Mouse (Mus musculus) liver, embryonic 12.5 days (tissue): ENCODE results near the gene Cxxc4. TPM values are rescaled to one million over a fixed set of nuclear protein-coding genes. Genes with fewer than 3 reads are reported as not detected.
"Not testable (repeated sequence)": the region's sequence is repeated elsewhere in the genome, so short reads cannot be mapped to it uniquely, and the experiment has no call there.

ENCODE experiments used
- ATAC-seq: fragments of 200-750 bp; cut with Nextera tagmentation; 2 replicates; pipeline ENCODE4 v1.8.0; 2017; ENCODE audit warnings: moderate number of reproducible peaks, mild to moderate bottlenecking, moderate library complexity
- H3K27ac ChIP-seq: fragments of 300-500 bp; sonication (generic); 2 replicates; pipeline ENCODE4 v1.5.1; 2016; ENCODE audit warnings: mild to moderate bottlenecking
- H3K27me3 ChIP-seq: fragments of 300-500 bp; sonication (generic); replicated peaks from 2 replicates; pipeline ENCODE4 v1.6.1; 2016; ENCODE audit warnings: mild to moderate bottlenecking, moderate library complexity
- H3K36me3 ChIP-seq: fragments of 300-500 bp; sonication (generic); 2 replicates; pipeline ENCODE4 v1.6.1; 2016; ENCODE audit warnings: mild to moderate bottlenecking, moderate library complexity
- H3K4me1 ChIP-seq: fragments of 300-500 bp; sonication (generic); 2 replicates; pipeline ENCODE4 v1.6.1; 2016
- H3K4me2 ChIP-seq: fragments of 300-500 bp; sonication (generic); 2 replicates; pipeline ENCODE4 v1.6.1; 2016; ENCODE audit warnings: mild to moderate bottlenecking, moderate library complexity
- H3K4me3 ChIP-seq: fragments of 300-500 bp; sonication (generic); 2 replicates; pipeline ENCODE4 v1.5.1; 2016; ENCODE audit warnings: mild to moderate bottlenecking, moderate library complexity
- H3K9ac ChIP-seq: fragments of 300-500 bp; sonication (generic); 2 replicates; pipeline ENCODE4 v1.6.1; 2016; ENCODE audit warnings: mild to moderate bottlenecking, moderate library complexity
- H3K9me3 ChIP-seq: fragments of 300-500 bp; sonication (generic); replicated peaks from 2 replicates; pipeline ENCODE4 v1.6.1; 2016; ENCODE audit warnings: mild to moderate bottlenecking, moderate library complexity
- WGBS: fragments of 180-500 bp; shearing (Covaris S2); methylation state at CpG from one replicate; pipeline ENCODE4 v1.1.7; 2016; ENCODE audit not compliant: insufficient replicate concordance; 5-methylcytosine and 5-hydroxymethylcytosine counted together
- polyA plus RNA-seq: library from polyadenylated mRNA; unstranded; fragments of >200 nt; fragmentation: Nextera tagmentation; extraction: Ambion mirVana; gene quantifications from 2 replicates; pipeline ENCODE4 v1.2.1, GENCODE M21; 2016

Gene Cxxc4
- 0.72 and 0.73 TPM in 2 replicates for polyA plus RNA-seq

DNA sequence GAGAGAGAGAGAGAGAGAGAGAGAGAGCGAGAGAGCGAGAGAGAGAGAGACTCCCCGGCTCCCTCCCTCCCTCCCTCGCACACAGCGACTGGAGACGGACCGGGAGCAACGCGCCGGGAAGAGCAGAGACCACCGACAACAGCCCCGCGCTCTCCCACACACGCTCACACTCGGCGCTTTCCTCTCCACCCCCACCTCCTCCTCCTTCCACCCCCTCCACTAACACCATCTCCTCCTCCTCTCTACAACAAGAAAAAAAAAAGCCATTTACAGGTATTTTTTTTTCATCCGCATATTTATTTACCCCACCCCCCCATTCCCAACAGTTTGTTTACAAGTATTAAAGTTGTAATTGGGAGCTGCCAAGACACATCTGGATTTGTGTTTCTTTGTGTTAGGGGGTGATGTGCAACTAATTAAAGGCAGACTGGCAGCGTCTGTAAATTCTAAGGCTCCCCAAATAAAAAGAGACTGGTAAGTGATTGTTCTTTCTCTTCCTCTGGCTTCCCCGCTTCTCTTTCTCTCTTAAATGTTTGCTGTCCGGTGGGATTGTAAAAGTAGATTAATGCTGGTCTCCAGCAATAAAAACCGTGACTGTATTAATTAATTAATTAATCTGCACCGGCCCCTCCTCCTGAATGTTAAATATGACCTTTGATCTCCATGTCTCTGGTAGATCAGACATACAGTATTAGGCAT is at the start of gene Cxxc4:
Gene Cxxc4 (plus strand): TSS at position 71 of the 699 bp plus-strand sequence.
- Histone ChIP-seq H3K4me1 (peaks cover 11% of the 10 kb centered on the region; the same call in 1 of the 2 replicates), H3K36me3 (no peaks in the 10 kb centered on the region), H3K4me2 (peak within 1 kb of the TSS; percentile 68), H3K9me3 (no peaks in the 10 kb centered on the region), H3K27ac (no peak within 1 kb of the TSS), H3K4me3 (peak within 1 kb of the TSS; percentile 50), H3K27me3 (peaks cover 57% of the 10 kb centered on the region), H3K9ac (peak within 1 kb of the TSS; percentile 48; the same call in 1 of the 2 replicates)
- ATAC-seq, result no peak; the same call in 1 of the 2 replicates
- 5% methylated on average over 6 of the region's 22 CpGs for WGBS

DNA sequence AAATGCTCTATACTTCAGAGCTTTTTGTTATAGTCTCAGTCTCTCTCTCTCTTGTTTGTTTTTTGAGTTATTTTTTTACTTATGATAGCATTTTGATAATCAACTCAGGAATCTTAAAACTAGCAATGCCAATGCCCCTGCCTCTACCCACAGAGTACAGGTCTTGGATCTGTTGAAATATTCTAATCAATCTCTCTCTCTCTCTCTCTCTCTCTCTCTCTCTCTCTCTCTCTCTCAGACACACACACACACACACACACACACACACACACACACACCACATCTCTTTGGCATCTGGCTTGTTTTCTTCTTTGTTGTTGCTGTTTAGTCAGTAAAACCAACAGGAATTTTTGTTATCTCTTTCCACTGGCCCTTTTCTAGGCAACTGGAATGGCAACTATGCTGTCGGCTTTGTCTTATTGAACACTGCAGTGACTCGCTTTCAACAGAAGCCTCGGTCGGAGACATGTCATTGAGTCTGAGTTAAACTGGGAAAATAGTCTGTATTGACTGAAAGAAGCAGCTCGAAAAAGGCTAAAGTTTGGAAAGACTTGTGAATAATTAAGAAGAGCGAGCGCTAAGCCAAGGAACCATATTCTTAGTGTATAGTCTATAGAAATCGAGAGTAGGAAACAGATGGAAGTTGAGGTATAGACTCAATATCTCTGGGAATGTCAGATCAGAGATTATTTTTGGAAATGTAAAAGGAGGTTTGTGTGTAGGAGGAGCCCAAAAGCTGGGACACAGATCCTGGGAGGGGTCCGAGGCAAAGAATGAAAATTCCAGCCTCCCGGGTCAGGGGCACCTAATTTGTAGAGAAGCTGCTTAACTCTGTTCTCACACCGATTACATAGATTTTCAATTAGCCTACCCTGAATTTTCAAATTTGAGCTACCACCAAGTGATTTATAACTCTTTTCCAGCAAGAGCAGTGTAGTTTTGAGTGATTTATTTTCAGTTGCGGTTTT is 47.0 kb upstream of the Cxxc4 start:
- ATAC-seq, result no peak
- no peaks in the 10 kb centered on the region for H3K36me3 ChIP-seq
- 61% methylated on average over 12 of the region's 12 CpGs for WGBS
- no peak overlapping the region for H3K4me3 ChIP-seq
- H3K9ac ChIP-seq, result no peak overlapping the region
- H3K4me1 ChIP-seq, result no peaks in the 10 kb centered on the region
- H3K27me3 ChIP-seq, result no peaks in the 10 kb centered on the region
- no peak overlapping the region for H3K4me2 ChIP-seq
- no peak overlapping the region for H3K27ac ChIP-seq
- no peaks in the 10 kb centered on the region for H3K9me3 ChIP-seq

DNA sequence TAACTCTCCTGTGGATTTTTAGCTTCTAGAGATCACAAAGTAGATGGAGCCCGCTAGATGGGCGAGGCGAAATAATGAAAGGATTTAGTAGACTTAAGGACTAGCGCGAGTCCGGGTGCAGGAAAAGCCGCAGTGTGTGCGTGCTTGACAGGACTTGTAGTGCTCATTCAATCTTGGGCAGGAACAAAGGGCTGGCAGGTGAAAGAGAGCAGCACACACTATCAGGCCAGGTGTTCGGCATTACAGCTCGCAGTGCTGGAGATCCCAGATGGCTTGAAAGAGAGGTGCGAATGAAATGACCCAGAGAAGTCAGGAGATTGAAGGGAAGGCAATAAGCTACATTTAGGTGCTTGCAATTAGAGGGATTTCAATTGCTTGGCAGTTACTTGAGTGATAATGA is 46.2 kb upstream of the Cxxc4 start:
- no peak overlapping the region for H3K4me3 ChIP-seq
- no peak for ATAC-seq
- H3K4me1 ChIP-seq, result no peaks in the 10 kb centered on the region
- H3K4me2 ChIP-seq, result peak overlapping the region; percentile 32
- no peak overlapping the region for H3K9ac ChIP-seq
- no peaks in the 10 kb centered on the region for H3K9me3 ChIP-seq
- no peaks in the 10 kb centered on the region for H3K36me3 ChIP-seq
- no peaks in the 10 kb centered on the region for H3K27me3 ChIP-seq
- H3K27ac ChIP-seq, result no peak overlapping the region
- WGBS, result 62% methylated on average over 11 of the region's 11 CpGs

DNA sequence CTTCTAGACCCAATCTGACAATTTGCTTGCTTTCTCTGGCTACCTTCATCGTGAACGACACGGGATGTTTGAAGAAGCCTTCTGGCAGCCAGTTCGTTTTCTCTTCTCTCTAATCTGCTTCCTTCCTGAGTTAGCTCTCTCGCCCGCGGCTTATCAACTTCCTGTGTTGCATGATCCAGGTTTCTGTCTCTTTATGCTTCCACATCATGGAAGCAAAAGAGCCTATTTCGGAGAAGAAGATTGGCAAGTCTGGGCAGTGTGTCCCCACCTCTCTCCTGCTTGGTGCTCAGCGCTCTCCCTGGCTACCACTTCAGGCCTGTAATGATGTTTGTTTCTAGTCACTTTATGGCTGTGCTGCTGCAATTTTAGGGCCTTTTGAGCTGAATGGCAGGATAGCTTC is 36.4 kb upstream of the Cxxc4 start:
- H3K4me1 ChIP-seq, result no peaks in the 10 kb centered on the region
- H3K9me3 ChIP-seq, result no peaks in the 10 kb centered on the region
- ATAC-seq, result no peak
- H3K27me3 ChIP-seq, result no peaks in the 10 kb centered on the region
- H3K9ac ChIP-seq, result no peak overlapping the region
- H3K4me3 ChIP-seq, result no peak overlapping the region
- 0 out of 2 replicates have a peak overlapping the region, but pooled peaks have one; percentile 16 for H3K4me2 ChIP-seq
- H3K36me3 ChIP-seq, result no peaks in the 10 kb centered on the region
- 6% methylated on average over 9 of the region's 9 CpGs for WGBS
- no peak overlapping the region for H3K27ac ChIP-seq

DNA sequence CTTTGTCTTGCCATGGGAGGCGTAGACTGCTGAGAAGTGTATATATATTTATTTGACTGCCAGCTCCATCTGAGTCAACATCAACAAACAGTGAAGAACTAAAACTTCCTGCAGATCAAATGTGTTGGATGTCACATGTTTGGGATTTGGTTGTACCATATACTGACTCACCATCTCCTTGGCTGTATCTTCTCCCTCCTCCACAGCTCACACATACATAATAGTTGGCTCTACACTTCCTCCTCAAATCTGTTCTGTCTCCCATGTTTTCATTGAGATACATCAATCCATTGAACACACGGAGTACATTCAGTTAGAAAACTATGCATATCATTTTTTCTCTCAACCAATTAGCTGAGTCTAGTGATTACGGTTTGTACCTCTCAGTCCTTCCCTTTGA is 29.7 kb upstream of the Cxxc4 start:
- no peak overlapping the region for H3K4me2 ChIP-seq
- no peaks in the 10 kb centered on the region for H3K27me3 ChIP-seq
- no peaks in the 10 kb centered on the region for H3K9me3 ChIP-seq
- no peak overlapping the region for H3K9ac ChIP-seq
- H3K36me3 ChIP-seq, result no peaks in the 10 kb centered on the region
- no peak overlapping the region for H3K4me3 ChIP-seq
- ATAC-seq, result no peak
- WGBS, result 68% methylated on average over 3 of the region's 3 CpGs
- no peak overlapping the region for H3K27ac ChIP-seq
- H3K4me1 ChIP-seq, result no peaks in the 10 kb centered on the region

DNA sequence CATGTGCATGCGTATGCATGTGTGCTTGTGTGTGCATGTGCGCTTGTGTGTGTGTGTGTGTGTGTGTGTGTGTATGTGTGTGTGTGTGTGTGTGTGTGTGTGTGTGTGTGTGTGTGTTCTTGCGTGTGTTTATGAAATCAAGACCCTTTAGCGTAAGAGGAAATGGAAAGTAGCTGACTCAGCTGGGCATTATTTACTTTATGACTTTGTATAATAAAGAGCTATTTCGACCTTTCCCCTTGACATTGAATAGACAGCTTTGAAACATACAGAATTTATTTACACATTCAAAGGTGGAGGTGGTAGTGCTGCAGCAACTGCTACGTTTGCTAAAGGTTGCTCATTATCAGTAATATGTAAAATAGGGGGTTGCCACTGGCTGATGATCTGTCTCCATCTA is 25.3 kb upstream of the Cxxc4 start:
- H3K36me3 ChIP-seq, result no peaks in the 10 kb centered on the region
- H3K4me2 ChIP-seq, result no peak overlapping the region
- ATAC-seq, result no peak
- H3K4me3 ChIP-seq, result no peak overlapping the region
- H3K9ac ChIP-seq, result no peak overlapping the region
- H3K27me3 ChIP-seq, result no peaks in the 10 kb centered on the region
- 62% methylated on average over 6 of the region's 6 CpGs for WGBS
- no peaks in the 10 kb centered on the region for H3K4me1 ChIP-seq
- no peak overlapping the region for H3K27ac ChIP-seq
- H3K9me3 ChIP-seq, result no peaks in the 10 kb centered on the region

DNA sequence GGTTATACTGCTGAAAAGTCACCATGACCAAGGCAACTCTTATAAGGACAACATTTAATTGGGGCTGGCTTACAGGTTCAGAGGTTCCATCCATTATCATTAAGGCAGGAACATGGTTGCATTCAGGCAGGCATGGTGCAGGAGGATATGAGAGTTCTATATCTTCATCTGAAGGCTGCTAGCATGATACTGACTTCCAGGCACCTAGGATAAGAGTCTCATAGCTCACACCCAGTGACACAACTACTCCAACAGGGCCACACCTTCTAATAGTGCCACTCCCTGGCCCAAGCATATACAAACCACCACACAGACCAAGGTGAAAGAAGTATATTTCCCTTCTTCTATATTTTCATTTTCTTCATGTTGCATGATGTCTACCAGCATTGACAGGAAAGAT is 16.4 kb upstream of the Cxxc4 start:
- H3K36me3 ChIP-seq, H3K27me3 ChIP-seq, H3K9ac ChIP-seq, H3K9me3 ChIP-seq, H3K4me3 ChIP-seq, H3K4me2 ChIP-seq, H3K27ac ChIP-seq, H3K4me1 ChIP-seq: not testable (repeated sequence)
- peak; percentile 59; the same call in 1 of the 2 replicates for ATAC-seq

DNA sequence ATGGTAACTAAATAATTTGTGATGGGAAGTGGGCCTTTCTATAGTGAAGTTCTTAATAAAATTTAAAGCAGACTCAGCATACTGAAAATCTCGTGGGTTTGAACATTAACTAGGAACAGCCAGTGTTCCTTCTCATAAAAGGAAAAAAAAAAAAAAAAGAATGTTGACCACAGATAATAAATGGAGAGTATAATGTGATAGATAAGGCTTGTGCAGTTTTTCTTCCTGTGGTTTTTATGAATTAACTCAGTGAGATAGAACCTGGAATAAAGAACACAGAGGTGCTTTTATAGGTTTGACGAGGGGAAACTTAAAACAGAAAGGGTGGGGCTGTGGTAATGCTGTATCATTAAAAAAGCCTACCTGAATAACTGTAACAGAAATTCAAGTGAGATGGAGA is 15.3 kb upstream of the Cxxc4 start:
- no peak for ATAC-seq
- H3K4me2 ChIP-seq, result no peak overlapping the region
- H3K36me3 ChIP-seq, result no peaks in the 10 kb centered on the region
- no peak overlapping the region for H3K9ac ChIP-seq
- H3K9me3 ChIP-seq, result no peaks in the 10 kb centered on the region
- H3K4me3 ChIP-seq, result no peak overlapping the region
- H3K27me3 ChIP-seq, result no peaks in the 10 kb centered on the region
- H3K27ac ChIP-seq, result no peak overlapping the region
- WGBS, result 20% methylated on average over 2 of the region's 2 CpGs
- H3K4me1 ChIP-seq, result no peaks in the 10 kb centered on the region

DNA sequence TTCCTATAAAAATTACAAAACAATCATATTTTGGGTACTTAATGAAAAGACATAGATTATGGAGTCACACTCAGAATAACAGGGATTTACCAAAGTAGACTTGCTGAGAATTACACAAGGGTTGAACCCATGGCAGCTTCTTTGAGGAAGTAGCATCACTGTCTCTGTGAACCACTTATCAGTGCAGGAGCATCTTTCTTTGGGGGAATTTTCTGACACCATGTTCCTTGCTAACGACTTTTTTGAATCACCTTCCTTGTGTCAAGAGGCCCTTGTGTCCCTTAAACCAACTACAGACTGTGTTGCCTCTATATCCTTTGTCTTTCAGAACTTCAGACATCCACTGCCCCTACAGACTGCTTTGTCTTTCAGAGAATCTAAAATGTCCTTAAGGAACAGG is 13.7 kb upstream of the Cxxc4 start:
- ATAC-seq, result no peak
- no peaks in the 10 kb centered on the region for H3K4me1 ChIP-seq
- no peaks in the 10 kb centered on the region for H3K36me3 ChIP-seq
- no peak overlapping the region for H3K9ac ChIP-seq
- H3K27me3 ChIP-seq, result no peaks in the 10 kb centered on the region
- H3K4me2 ChIP-seq, result no peak overlapping the region
- no peak overlapping the region for H3K4me3 ChIP-seq
- 17% methylated on average over 1 of the region's 1 CpGs for WGBS
- no peak overlapping the region for H3K27ac ChIP-seq
- no peaks in the 10 kb centered on the region for H3K9me3 ChIP-seq

DNA sequence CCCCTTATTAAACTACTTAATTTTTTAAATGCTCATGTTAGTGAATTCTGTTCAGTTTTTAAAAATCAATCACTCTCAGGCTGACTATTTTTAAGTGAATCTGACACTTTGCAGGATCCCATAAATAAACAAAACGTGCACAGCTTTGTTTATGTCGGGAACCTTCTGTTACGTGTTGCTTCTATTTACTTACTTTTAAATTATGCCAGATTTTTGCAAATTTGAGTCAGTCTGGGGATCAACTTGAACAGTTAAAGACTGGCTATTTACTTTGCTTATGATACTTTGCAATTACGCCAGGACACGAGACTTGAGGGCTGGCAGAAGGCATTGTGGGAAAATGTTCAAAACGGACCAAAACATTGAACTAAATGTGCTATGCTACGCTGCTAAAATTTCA is 12.3 kb upstream of the Cxxc4 start:
- H3K4me1 ChIP-seq, result no peaks in the 10 kb centered on the region
- no peaks in the 10 kb centered on the region for H3K27me3 ChIP-seq
- no peaks in the 10 kb centered on the region for H3K36me3 ChIP-seq
- ATAC-seq, result no peak
- WGBS, result 74% methylated on average over 7 of the region's 7 CpGs
- no peak overlapping the region for H3K9ac ChIP-seq
- no peaks in the 10 kb centered on the region for H3K9me3 ChIP-seq
- H3K4me3 ChIP-seq, result no peak overlapping the region
- H3K27ac ChIP-seq, result no peak overlapping the region
- H3K4me2 ChIP-seq, result no peak overlapping the region

DNA sequence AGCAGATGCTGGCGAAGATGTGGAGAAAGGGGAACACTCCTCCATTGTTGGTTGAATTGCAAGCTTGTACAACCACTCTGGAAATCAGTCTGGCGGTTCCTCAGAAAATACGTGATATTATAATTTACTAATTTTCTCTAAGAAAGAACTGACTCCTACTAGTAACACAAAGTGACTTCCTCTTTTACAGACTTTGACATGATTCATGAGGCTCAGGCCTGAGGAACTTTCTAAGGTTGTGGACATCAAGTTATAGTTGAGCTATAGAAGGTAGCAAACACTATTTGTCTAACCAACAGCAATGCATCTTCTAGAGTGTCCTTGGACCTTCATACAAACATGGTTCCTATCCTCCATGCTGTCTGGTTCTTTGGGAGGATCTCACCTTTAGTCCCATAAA is 10.4 kb upstream of the Cxxc4 start:
- 82% methylated on average over 3 of the region's 3 CpGs for WGBS
- no peak overlapping the region for H3K9ac ChIP-seq
- no peak overlapping the region for H3K4me2 ChIP-seq
- H3K27ac ChIP-seq, result no peak overlapping the region
- H3K4me1 ChIP-seq, result no peaks in the 10 kb centered on the region
- H3K27me3 ChIP-seq, result no peaks in the 10 kb centered on the region
- no peak for ATAC-seq
- H3K9me3 ChIP-seq, result no peaks in the 10 kb centered on the region
- H3K4me3 ChIP-seq, result no peak overlapping the region
- no peaks in the 10 kb centered on the region for H3K36me3 ChIP-seq

DNA sequence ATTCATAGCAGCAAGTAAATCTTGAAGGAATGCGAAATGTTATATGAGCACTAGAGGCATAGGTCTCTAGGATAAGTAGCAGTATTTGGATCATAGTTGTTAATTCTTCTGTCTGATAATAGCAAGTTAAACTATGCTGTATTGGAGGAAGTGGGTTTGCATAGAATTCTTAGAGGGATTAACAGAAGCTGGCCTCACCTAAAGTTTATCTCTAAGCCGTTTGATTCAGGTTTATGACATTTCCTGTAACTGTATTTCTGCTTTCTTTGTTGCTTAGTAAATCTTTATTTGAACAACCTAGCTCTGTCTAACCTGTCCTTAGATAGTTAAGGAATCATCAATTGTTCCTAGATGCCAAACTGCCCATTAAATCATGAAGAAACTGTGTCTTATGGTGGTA is 3.5 kb upstream of the Cxxc4 start:
- Histone ChIP-seq H3K9ac (no peak overlapping the region), H3K4me1 (no peaks in the 10 kb centered on the region), H3K9me3 (no peaks in the 10 kb centered on the region), H3K4me3 (no peak overlapping the region), H3K36me3 (no peaks in the 10 kb centered on the region), H3K4me2 (no peak overlapping the region), H3K27me3 (peaks cover 27% of the 10 kb centered on the region), H3K27ac (no peak overlapping the region)
- WGBS, result 53% methylated on average over 2 of the region's 2 CpGs
- no peak for ATAC-seq
